Mouse (Mus musculus): ENCODE measurements around the gene Olfr741. TPM values are rescaled to one million over a fixed set of nuclear protein-coding genes. Genes with fewer than 3 reads are reported as not detected.

Gene Olfr741
- polyA plus RNA-seq (2015; fragmentation: Nextera tagmentation; extraction: Ambion mirVana), result not detected in 2 replicates

DNA sequence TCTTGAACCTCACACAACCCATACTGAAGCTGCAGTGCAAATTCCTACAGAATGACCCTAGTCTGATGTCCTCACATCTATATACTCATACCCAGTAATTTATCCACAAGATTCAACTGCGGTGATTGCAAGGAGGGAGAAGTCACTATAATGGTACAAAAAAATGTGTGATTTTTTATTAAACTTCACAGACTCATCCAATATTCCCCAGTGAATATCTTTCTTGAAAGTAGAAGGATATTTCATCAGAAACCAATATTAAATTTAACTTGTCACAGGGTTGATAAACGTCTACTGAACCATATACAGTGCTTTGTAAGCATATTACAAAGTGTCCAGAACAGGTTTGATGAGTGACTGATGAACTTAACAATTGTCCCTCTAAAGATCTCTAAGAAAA, at the start of gene Olfr741:
Gene Olfr741 (plus strand): TSS at position 301 of the 400 bp plus-strand sequence.

DNA sequence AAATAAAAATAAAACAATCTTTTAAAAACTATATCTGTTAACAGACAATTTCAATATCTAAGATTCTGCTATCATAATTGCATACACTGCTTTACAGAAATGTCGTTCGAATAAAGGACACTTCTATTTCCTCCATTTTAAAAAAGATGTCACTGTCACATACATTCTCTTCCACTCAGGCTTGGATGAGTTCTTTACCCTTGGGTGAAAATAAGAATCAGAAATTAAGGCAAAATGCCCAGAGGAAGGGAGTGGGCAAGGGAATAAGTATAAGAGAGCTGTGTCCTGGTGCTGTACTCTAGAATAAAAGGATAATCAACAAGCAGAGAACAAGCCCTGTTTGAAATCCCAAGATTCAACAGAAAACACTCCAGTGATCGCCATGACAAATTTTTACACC, 27.3 kb upstream of the Olfr741 start, which contains the start of gene Olfr740:
Gene Olfr740 (plus strand): TSS at position 301 of the 400 bp plus-strand sequence.

DNA sequence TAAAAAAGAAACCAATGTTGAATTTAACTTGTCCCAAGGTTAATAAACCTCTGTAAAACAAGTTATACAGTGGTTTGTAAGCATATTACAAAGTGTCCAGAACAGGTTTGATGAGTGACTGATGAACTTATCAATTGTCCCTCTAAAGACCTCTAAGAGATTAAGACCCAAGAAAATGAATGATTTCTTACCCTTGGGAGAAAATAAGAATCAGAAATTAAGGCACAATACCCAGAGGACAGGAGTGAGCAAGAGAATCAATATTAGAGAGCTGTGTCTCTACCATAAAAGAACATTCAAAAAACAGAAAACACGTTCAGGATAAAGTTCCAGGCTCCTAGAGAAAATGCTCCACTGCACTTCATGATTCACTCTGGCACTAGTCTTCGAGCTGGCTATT, 30.8 kb downstream of the Olfr741 start, which contains the start of gene Olfr742:
Gene Olfr742 (plus strand): TSS at position 301 of the 400 bp plus-strand sequence.

DNA sequence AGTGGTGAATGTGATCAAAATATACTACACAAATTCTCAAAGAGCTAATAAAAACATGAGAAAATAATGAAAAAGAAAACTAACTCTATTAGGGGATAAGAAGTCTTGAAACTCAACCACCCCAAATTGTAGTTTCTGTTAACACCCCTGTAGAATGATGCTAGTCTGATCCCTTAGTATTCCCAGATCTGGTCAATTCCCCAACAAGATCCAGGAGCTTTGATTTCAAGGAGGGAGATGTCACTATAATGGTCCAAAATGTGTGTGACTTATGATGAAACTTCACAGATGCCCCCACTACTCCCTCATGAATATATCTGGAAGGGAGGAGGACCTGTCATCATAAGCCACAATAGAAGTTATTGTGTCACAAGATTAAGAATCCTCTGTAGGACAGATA, 49.0 kb downstream of the Olfr741 start, which contains the start of gene Olfr743:
Gene Olfr743 (plus strand): TSS at position 301 of the 400 bp plus-strand sequence.

Other genes with a start within 250 kb of the Olfr741 start
- gene Olfr731, start 230.9 kb upstream of the Olfr741 start, polyA plus RNA-seq (2015; fragmentation: Nextera tagmentation; extraction: Ambion mirVana), result not detected in 2 replicates
- not detected in 2 replicates for gene Olfr732, start 188.5 kb upstream of the Olfr741 start, polyA plus RNA-seq (2015; fragmentation: Nextera tagmentation; extraction: Ambion mirVana)
- not detected in 2 replicates for gene Olfr733, start 171.2 kb upstream of the Olfr741 start, polyA plus RNA-seq (2015; fragmentation: Nextera tagmentation; extraction: Ambion mirVana)
- gene Olfr734, start 146.0 kb upstream of the Olfr741 start, polyA plus RNA-seq (2015; fragmentation: Nextera tagmentation; extraction: Ambion mirVana), result not detected in 2 replicates
- gene Olfr735, start 123.9 kb upstream of the Olfr741 start, polyA plus RNA-seq (2015; fragmentation: Nextera tagmentation; extraction: Ambion mirVana), result not detected in 2 replicates
- gene Tlr11, start 114.8 kb upstream of the Olfr741 start, polyA plus RNA-seq (2015; fragmentation: Nextera tagmentation; extraction: Ambion mirVana), result not detected in 2 replicates
- not detected in 2 replicates for gene Olfr736, start 91.6 kb upstream of the Olfr741 start, polyA plus RNA-seq (2015; fragmentation: Nextera tagmentation; extraction: Ambion mirVana)
- not detected in 2 replicates for gene Olfr738, start 65.2 kb upstream of the Olfr741 start, polyA plus RNA-seq (2015; fragmentation: Nextera tagmentation; extraction: Ambion mirVana)
- gene Olfr739, start 54.1 kb upstream of the Olfr741 start, polyA plus RNA-seq (2015; fragmentation: Nextera tagmentation; extraction: Ambion mirVana), result not detected in 2 replicates
- gene Olfr740, start 27.2 kb upstream of the Olfr741 start, polyA plus RNA-seq (2015; fragmentation: Nextera tagmentation; extraction: Ambion mirVana), result not detected in 2 replicates
- gene Olfr742, start 30.9 kb downstream of the Olfr741 start, polyA plus RNA-seq (2015; fragmentation: Nextera tagmentation; extraction: Ambion mirVana), result not detected in 2 replicates
- gene Olfr743, start 49.1 kb downstream of the Olfr741 start, polyA plus RNA-seq (2015; fragmentation: Nextera tagmentation; extraction: Ambion mirVana), result not detected in 2 replicates
- not detected in 2 replicates for gene Olfr744, start 142.1 kb downstream of the Olfr741 start, polyA plus RNA-seq (2015; fragmentation: Nextera tagmentation; extraction: Ambion mirVana)
- not detected in 2 replicates for gene Olfr745, start 166.7 kb downstream of the Olfr741 start, polyA plus RNA-seq (2015; fragmentation: Nextera tagmentation; extraction: Ambion mirVana)
- gene Olfr746, start 174.3 kb downstream of the Olfr741 start, polyA plus RNA-seq (2015; fragmentation: Nextera tagmentation; extraction: Ambion mirVana), result not detected in 2 replicates
- gene Olfr747, start 220.5 kb downstream of the Olfr741 start, polyA plus RNA-seq (2015; fragmentation: Nextera tagmentation; extraction: Ambion mirVana), result not detected in 2 replicates
- gene Olfr748, start 234.6 kb downstream of the Olfr741 start, polyA plus RNA-seq (2015; fragmentation: Nextera tagmentation; extraction: Ambion mirVana), result not detected in 2 replicates

Measured in adrenal gland, postnatal 0 days (tissue).